Mouse (Mus musculus) heart, adult 2 months (tissue): ENCODE results near the gene Mgst1.

Source experiments
- CTCF ChIP-seq: fragments of 200-600 bp; IDR thresholded peaks from 2 replicates; pipeline ENCODE4 v1.8.1; 2022; ENCODE audit warnings: antibody characterized with exemption, mild to moderate bottlenecking, moderate library complexity
- EP300 ChIP-seq: fragments of 200-500 bp; IDR thresholded peaks from 2 replicates; pipeline ENCODE4 v1.6.1; 2011; ENCODE audit warnings: low read depth, low read length, control low read depth; ENCODE audit not compliant: insufficient read depth

- TF ChIP-seq EP300 (no peak), CTCF (no peak)
Measured at GRCm38 (mm10) chr6:138141111-138141592, 1.0 kb downstream of the Mgst1 start.
